Mouse (Mus musculus): ENCODE data around the gene Btbd19. TPM values are rescaled to one million over a fixed set of nuclear protein-coding genes. Genes with fewer than 3 reads are reported as not detected.

The Btbd19 gene
- total RNA-seq, 2 experiments from 2014 or later: 3.4 to 3.5 TPM

GRCm38 (mm10) chr4:117115592-117115991 lies 9.9 kb downstream of the Btbd19 start:
- DNase-seq: no peak

DNA sequence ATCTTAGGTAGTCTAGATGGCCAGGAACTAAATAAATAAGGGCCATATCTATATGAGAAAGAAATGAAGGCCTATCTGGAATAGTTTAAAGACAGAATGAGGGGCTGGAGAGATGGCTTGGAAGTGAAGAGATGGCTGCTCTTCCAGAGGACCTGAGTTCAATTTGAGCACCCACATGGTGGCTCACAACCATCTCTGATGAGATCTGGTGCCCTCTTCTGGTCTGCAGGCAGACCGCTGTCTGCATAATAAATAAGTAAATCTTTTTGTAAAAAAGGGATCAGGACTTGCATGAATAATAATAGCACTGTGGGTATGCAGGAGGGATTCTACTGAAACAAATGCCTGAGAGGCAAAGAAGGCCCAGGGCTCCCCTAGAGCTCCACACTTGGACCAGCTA lies 12.3 kb downstream of the Btbd19 start:
- DNase-seq: no peak

- DNase-seq: no peak
These were observed 14.5 kb downstream of the Btbd19 start for GRCm38 (mm10) chr4:117110985-117111384.

- DNase-seq: no peak
These were observed 15.3 kb downstream of the Btbd19 start for GRCm38 (mm10) chr4:117110249-117110648.

- no peak for DNase-seq
These were observed 16.2 kb downstream of the Btbd19 start for GRCm38 (mm10) chr4:117109330-117109729.

DNA sequence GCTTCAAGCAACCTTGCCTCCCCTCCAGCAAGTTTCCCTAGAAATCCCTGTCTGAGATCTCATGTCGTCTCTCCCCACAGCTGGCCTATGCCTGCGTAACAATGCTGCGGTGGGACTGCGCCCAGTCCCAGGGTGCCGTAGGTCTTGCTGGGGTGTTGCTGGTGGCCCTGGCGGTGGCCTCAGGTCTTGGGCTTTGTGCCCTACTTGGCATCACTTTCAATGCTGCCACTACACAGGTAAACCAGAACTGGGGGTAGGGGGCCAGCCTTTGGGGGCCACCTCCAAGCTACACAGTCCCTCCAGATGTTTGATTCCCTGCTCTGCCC lies 17.0 kb downstream of the Btbd19 start:
- no peak for DNase-seq

GRCm38 (mm10) chr4:117107813-117108523 lies 17.6 kb downstream of the Btbd19 start:
- no peak for DNase-seq

- no peak for DNase-seq
These were observed 20.4 kb downstream of the Btbd19 start for GRCm38 (mm10) chr4:117105127-117105526.

DNA sequence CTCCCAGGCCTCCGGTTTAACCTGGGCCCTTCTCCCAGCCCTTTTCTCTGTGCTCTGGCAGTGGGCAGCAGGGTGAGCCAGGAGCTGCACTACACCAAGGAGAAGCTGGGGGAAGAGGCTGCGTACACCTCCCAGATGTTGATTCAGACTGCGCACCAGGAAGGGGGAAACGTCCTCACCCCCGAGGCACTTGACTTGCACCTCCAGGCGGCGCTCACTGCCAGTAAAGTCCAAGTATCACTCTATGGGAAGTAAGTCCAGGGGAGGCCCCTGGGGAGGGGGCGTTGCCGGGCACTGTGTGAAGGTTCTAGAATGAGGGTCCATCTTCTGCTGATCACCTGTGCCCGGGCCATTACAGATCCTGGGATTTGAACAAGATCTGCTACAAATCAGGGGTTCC lies 20.9 kb downstream of the Btbd19 start:
- no peak for DNase-seq

- DNase-seq: peak; percentile 38 to 49
These were observed 24.3 kb downstream of the Btbd19 start for GRCm38 (mm10) chr4:117101218-117101617.

- DNase-seq: no peak
These were observed 25.5 kb downstream of the Btbd19 start for GRCm38 (mm10) chr4:117100036-117100435.

- DNase-seq: no peak
These were observed 26.8 kb downstream of the Btbd19 start for GRCm38 (mm10) chr4:117098764-117099036.

DNA sequence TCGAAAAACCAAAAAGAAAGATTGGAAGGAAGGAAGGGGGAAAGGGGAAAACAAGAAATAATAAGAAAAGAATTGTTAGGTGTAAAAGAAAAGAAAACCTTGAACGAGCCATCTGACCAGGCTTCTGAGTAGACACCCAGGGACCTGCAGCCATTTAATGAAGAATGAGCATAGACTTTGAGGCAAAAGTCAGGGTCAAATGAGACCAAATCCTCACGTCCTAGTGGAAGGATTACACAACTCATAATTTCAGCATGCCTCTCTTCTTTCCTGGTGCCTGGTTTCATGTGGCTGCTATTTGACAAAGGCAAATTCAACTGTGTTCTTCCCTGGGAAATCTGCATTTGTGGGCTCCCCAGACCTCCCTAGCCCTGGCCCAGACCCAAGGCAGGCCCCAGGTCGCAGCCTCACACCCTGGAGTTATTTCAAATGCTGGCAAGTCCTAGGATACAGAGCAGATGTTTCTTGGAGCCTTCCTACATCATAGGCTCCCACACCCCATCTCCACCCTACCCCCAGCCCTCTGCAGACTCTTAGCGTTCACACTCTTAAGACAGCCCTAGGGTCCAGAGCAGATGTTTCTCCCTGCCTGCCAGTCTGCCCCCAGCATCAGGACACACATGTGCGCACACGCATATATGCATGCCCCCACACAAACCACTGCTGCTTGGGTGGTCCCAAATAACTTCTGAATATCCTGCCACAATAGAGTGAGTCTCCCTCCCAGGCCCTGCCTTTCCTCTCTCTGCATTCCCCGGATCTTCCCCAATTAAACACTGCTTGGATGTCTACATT lies 27.4 kb downstream of the Btbd19 start:
- no peak for DNase-seq

GRCm38 (mm10) chr4:117096666-117097065 lies 28.9 kb downstream of the Btbd19 start:
- DNase-seq: peak; percentile 40 to 44

- peak; percentile 79 to 82 for DNase-seq
These were observed 29.7 kb downstream of the Btbd19 start, which contains the start of gene Ptch2 for GRCm38 (mm10) chr4:117095551-117096452. Gene Ptch2, plus strand, starts transcription at chr4:117096075.

DNA sequence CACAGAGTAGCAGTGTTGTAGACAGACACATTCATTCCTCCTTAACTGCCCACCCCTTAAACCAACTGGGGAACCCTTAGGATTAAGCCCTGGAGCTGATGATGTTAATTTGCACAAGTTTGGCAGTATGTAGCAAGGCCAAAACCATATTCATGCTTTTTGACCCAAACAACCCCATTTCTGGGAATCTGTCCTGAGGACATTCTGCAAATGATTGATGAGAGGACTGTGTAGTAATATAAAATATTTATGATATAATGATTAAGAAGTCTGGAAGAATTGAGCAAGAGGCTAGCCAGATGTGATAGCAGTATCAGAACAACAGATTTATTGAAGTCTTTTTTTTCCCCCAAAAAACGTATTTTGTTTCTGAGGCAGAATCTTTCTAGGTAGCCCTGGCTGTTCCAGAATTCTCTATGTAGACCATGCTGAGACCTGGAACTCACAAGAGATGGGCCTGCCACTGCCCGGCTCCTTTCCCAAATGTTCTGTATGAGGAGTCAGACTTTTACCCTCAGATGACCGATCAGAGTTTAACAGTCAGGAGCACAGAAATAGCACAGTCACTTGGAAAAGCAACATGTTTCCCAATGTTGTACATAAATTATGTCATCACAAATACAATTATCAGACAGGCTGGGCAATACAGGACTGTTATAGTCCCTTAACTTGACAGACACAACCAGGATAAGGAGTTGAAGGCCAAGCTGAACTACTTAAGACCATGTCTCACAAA lies 30.7 kb downstream of the Btbd19 start:
- no peak for DNase-seq

- DNase-seq: no peak
These were observed 34.9 kb downstream of the Btbd19 start for GRCm38 (mm10) chr4:117090586-117090985.

DNA sequence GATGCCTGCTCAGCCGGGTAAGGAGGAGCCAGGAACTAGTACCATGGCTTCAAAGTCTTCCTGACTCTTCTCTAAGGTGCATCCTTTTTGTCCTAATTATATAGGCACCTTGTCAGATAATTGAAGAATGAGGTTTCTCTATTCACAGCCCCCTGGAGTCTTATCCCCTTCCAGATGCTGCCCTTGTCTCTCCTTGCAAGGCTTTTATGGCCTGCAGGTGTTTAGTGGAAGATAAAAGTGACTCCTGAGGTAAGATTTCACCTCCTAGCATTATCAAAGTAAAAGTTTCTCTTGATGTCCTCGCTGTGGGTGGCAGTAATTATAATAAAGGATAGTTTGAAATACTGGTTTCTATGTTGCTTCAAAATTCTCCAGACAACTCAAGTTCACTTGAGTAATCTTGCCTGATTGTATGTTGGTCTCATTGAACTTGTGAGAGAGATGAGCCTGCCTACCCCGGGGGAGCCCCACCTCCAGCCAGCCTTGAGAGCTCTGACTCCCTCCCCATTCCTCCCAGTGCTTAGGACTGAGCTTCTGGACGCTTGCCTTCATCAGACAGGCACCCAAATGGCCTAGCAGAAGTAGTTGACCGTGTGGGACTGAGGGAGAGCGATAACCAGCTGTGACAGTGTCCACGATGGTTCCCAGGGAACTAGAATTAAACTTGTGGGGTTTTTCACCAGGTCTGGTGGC lies 37.4 kb downstream of the Btbd19 start:
- no peak for DNase-seq

DNA sequence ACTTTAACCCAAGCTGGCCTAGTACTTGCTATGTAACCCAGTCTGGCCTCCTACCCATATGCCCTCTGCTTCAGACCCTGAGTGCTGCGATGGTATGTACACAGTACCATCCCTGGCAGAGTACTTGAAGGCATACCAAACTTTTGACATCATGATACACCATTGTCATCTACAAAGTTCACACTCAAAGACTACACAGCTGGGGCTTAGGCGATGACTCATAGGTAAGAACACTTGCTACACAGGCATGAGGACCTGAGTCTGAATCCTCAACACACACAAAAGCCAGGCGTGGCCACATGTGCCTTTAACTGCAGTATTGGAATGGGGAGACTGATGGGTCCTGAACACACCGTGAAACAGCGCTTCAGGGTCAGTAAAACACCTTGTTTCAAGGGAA lies 54.3 kb downstream of the Btbd19 start:
- no peak for DNase-seq

GRCm38 (mm10) chr4:117070624-117071023 lies 54.9 kb downstream of the Btbd19 start:
- DNase-seq: no peak

- no peak for DNase-seq
These were observed 55.9 kb downstream of the Btbd19 start for GRCm38 (mm10) chr4:117069647-117070046.
